Mouse (Mus musculus) CD4-positive naive resting alpha-beta T cell, adult 76 days (primary cell): ENCODE measurements around the gene Cyp2f2. TPM values are rescaled to one million over a fixed set of nuclear protein-coding genes. Genes with fewer than 3 reads are reported as not detected.

ENCODE experiments used
- total RNA-seq: library from RNA; stranded (reverse); gene quantifications from one replicate; pipeline ENCODE4 v1.2.4, GENCODE M21; 2023

Cyp2f2 gene
- total RNA-seq, result not detected

GRCm38 (mm10) chr7:27119676-27120075 is at the start of gene Cyp2f2:
Cyp2f2 (plus strand) TSS chr7:27119909.

GRCm38 (mm10) chr7:27153205-27153764 is 33.6 kb downstream of the Cyp2f2 start, which contains the start of gene Cyp2t4:
Cyp2t4 (plus strand) TSS chr7:27153714.

DNA sequence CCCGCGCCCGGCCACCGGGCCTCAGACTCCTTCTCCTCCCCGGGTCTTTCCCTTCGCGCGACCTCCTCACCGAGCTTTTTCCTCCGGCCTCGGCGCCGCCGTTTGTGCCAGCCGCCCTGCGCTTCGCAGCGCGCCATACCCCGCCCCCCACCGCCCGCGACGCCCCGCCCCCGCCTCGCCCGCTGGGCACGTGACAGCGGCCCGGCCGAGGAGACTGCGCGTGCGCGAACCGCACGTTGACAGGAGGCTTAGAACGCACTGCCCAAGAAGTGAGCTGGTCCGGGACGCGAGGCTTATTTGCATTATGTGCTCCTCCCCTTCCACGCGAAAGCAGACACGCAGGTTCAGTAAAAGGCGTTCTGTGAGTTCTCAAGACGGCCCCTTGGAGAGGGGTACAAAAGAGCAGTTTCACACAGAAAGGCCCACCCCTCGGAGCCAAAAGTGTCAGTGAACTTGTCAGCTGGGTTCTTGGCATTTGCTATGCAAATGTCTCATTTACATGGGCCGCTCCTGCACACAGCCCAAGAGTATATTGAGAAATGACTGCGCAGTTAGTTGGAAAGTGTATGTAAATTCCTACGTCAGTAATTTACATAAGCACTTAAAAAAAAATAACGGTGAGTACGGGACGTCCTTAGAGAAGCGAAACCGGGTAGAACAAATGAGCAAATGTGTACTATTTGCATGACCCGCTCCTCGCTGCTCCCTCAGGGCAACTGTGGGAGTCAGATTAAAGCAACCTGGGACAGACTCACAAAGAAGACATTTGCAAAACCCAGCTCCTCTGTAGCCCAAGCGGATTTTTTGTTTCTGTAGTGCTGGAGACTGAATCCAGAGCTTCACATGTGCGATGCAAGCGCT is 47.1 kb downstream of the Cyp2f2 start, which contains the start of gene Egln2:
TSS of gene Egln2 (minus strand) at position 189 of the 861 bp plus-strand sequence.

DNA sequence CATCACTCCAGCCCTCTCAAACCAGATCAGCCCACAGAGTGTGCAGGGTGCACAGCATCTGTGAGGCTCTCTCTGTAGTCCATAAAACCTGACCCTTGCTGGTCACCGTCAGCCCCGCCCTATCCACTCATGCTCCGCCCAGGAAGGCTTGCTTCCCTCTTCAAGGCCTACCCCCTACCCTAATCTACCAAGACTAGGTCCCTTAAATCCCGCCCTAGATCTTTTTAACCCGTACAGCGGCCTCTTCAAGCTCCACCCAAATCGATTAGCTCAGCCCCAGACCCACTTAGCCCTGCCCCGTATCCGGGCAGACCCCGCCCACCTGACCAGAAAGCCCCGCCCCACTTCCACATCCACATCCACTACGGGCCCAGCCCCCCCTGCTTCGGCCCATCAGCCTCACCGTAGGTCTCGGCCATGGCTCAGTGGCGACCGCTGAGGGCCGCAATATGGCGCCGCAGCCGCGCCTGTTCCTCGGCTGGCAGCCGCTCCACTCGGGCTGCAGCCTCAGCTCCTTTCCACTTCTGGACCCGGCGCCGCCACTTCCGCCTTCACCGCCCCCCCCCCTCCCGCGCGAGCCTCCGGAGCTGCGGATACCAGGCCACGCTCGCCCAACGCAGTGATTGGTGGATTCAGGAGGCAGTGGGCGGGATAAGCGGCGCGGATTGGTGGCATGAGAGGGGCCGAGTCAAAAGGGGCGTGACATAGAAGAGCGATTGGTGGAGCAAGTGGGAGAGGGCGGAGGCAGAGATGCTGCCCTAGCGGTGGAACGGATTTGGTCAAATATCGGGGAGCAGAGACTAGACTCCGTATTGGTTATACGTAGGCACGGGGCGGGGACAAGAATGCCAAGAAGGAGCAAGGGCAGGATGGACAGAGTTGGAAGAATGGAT is 58.9 kb downstream of the Cyp2f2 start, which contains the start of gene Rab4b:
TSS of gene Rab4b (minus strand) at position 573 of the 893 bp plus-strand sequence.

DNA sequence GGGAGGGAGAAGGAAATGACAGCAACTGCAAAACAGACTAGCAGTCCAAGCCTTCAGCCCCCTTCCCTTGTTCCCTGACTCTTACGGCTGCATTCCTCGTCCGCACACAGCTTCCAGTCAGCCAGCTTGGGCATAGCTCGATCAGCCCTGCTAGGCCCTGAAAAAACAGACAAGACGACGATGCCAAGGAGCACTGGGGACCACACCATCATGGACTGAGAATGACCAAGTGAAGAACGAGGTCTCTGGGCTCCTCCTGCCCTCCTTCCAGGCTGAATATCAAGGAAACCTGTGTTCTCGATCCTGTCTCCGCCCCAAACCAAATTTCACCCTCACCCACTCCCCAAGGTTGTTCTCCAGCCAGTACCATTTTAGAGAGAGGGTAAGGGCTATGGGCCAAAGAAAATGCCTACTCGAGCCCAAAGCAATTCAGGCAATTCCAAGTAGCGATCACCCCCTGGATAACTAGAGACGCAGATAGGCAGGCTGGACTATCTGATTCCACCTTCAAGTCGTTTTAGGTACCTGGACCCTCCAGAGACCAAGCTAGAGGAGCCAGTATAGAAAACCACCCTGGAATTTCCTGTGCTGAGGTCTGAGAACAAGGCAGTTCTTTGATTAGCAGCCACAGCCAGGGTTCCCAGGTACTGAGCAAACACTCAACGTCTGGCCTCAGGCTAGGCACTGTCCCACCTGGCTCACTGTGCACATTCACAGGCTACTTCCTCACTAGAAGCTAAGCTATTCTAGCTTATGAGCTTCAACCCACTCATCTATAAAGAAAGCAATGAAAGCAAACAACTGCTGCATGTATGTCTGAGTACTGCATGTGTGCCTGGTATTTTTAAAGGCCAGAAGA is 61.4 kb downstream of the Cyp2f2 start, which contains the start of the genes Gm21983 and Mia:
TSS of gene Gm21983 (minus strand) at position 250 of the 859 bp plus-strand sequence.
TSS of gene Mia (minus strand) at position 321 of the 859 bp plus-strand sequence.

Other genes starting within 250 kb of the Cyp2f2 start
- not detected for gene Cyp2a22, start 180.5 kb upstream of the Cyp2f2 start, total RNA-seq
- not detected for gene Cyp2a12, start 90.8 kb upstream of the Cyp2f2 start, total RNA-seq
- gene Cyp2t4, start 33.8 kb downstream of the Cyp2f2 start, total RNA-seq, result not detected
- gene Egln2, start 46.9 kb downstream of the Cyp2f2 start, total RNA-seq, result 95.0 TPM
- 77.3 TPM for gene Rab4b, start 59.0 kb downstream of the Cyp2f2 start, total RNA-seq
- 0.44 TPM for gene Gm21983, start 61.2 kb downstream of the Cyp2f2 start, total RNA-seq
- gene Mia, start 61.2 kb downstream of the Cyp2f2 start, total RNA-seq, result not detected
- gene BC024978, start 75.9 kb downstream of the Cyp2f2 start, total RNA-seq, result 10.9 TPM
- gene Snrpa, start 76.4 kb downstream of the Cyp2f2 start, total RNA-seq, result 77.4 TPM
- gene Itpkc, start 108.8 kb downstream of the Cyp2f2 start, total RNA-seq, result 12.1 TPM
- gene Coq8b, start 113.1 kb downstream of the Cyp2f2 start, total RNA-seq, result 15.3 TPM
- gene Numbl, start 138.5 kb downstream of the Cyp2f2 start, total RNA-seq, result 2.7 TPM
- 1.1 TPM for gene Ltbp4, start 217.8 kb downstream of the Cyp2f2 start, total RNA-seq
- 60.2 TPM for gene Shkbp1, start 236.1 kb downstream of the Cyp2f2 start, total RNA-seq
- 3.7 TPM for gene Gm20479, start 237.5 kb downstream of the Cyp2f2 start, total RNA-seq